Mouse (Mus musculus) thymus, postnatal 4 days (tissue): ENCODE results near the gene Foxd4.
A peak's percentile ranks its signal among the peaks of the same experiment; 100 is the strongest.
"Not testable (repeated sequence)": the region's sequence is repeated elsewhere in the genome, so short reads cannot be mapped to it uniquely, and the experiment has no call there.

Experiments used
- DNase-seq: peaks from one replicate; pipeline ENCODE4 v3.0.0; 2021

The Foxd4 gene

DNA sequence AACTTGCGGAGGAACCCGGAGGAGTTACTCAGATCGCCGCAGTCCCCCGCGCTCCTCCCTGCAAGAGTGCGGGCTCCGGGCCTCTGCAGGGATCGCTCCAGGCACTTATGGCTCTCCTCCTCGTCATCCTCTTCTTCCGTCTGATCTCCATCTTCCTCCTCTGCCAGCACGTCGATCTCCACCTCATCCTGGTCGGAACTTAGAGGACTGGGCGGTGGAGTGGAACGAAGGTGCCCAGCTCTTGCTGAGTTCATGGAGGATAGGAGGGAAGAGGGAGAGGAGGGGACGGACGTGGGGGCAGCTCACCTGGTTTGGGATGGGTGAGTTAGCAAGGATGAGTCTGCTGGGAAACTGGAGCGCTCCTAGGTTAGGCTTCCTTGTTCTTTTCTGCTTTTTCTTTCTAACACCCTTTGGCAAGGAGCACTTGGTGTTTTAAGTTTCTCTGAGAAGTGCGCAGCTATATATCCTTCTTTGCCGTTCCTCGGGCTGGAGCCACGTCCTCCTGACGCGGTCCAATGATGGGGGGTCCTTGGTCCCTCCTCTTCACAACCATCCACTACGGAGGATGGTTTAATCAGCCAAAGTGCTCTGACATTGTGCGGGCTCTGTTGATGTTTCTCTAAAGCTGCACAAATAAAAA lies at the start of gene Foxd4:
Gene Foxd4 (minus strand): TSS at position 617 of the 640 bp plus-strand sequence.
- DNase-seq, result no peak

DNA sequence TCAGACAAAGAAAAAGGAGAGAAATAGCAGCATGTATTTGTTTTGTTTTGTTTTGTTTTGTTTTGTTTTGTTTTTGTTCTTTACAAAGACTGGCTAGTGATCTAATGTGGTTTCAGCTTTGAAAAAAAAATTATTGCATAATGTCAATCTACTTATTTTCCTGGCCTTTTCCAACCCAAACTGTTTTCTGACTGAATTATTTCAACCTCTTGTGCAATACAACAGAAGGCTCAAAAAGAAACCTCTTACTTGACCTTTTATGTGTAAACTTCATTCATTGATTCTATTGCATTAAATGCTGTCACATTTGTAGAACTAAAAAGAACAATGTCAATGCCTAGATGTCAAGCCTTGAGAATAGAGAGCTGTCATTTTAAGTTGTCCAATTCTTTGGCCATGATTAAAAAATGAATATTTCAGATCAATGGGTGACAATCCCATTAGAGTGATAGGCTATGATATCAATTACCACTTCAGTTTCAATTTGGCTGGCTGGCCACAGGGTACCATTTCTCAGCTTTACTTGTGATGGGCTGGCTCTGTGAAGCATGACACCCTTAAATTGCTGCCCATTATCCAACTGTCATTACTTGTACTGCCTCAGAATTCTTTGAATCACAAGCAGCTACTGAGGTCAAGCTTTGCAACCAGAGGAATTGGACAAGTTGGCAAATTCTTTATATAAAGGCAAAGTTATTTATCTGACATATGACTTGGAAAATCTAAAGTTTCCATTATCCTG lies 44.7 kb upstream of the Foxd4 start:
- no peak for DNase-seq

DNA sequence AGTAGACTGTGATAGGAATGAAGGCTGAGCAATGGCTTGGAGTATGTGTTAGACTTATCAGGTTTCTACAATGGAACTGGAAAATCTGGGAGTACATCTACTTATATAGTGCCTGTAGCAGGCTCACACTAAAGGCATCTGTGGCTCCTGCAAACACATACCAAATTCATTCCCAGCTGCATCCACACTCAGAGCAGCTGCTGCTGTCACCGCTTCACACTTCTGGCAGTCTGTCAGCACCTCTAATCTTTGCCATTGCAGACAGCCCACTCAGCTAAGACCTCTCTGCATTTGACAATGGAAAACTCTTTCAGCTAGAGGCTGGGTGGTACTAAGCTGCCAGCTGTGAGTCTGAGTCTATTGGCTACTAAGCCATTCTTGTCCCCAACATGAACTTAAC lies 36.1 kb upstream of the Foxd4 start:
- no peak for DNase-seq

DNA sequence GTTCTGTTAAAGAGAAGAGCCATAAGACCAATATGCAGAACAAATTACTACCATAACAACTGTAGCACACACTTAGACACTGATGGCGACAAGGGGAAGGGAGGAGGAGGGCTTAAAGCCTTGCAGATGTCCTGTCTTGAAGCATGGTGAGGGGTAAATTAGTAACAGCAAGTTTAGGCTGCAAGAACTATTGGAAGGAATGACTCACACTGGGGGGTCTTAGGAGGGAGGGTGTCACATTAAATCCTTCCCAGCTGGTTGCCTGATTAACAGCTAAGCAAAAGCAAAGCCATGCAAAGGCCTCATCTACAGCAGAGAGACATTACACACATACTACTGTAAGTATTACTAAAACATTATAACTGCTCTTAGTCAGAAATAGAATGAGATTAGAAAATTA lies 28.0 kb upstream of the Foxd4 start:
- DNase-seq, result no peak

DNA sequence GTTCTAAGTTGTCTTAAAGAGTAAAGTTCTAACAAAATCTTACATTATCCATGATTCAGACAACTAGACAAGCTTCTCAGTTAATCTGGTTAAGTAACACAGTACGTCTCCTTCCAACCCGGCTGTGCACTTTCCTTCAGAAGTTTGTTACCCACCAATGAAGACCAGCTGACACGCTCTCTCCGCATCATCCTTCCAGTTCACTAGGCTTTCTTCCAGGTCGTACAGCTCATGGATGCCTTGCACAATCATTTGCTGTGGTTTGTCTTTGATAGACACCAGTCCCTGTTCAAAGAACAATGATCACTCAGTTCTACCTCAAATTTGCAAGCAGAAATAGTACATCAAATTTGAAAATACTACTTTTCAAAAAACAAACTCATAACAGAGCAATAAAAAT lies 19.9 kb upstream of the Foxd4 start:
- no peak for DNase-seq

DNA sequence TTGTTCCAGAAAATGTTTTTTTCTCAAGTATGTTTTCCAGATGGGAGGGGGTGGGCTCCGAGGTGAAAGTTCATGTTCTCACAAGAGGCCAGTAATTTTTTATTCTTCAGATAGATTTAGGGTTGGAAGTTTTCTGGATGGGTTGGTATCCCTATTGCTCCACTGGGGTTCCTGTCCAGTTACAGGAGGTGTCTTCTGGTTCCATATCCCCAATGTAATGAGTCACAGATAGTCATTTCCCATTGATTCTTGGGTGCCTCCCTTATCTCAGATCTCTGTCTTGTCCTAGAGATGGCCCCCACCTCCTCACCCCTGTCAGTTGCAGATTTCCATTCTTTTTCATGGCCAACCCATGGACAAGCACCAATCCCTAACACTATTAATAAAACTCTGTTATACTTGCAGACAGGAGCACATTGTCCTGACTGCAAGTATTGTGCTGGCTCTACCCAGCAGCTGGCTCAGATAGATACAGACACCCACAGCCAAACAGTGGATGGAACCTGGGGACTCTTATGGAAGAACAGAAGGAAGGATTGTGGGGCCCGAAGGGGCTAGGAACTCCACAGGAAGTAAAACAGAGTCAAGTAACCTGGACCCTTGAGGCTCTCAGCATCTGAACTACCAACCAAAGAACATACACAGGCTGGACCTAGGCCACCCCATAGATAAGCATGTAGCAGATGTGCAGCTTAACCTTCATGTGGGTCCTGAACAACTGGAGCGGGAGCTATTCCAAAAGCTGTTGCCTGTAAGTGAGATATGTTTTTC lies 7.6 kb upstream of the Foxd4 start:
- no peak for DNase-seq

DNA sequence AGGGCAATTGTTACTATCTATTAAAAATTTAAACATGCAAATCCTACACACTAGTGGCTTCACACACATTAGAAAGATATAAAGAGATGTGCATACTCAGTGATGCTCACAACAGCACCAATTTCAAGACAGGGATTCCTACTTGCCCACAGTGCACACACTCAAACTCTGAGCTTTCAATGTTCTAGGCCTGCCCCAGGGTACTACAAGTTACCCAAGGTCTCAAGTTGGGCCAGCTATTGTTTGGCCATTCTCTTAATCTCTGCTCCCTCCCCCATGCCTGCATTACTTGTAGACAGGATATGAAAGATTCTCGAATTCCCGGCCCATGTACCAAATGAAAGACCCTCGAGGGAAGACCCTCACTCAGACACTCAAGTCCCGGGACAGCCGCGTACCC lies 6.7 kb upstream of the Foxd4 start:
- DNase-seq, result no peak

DNA sequence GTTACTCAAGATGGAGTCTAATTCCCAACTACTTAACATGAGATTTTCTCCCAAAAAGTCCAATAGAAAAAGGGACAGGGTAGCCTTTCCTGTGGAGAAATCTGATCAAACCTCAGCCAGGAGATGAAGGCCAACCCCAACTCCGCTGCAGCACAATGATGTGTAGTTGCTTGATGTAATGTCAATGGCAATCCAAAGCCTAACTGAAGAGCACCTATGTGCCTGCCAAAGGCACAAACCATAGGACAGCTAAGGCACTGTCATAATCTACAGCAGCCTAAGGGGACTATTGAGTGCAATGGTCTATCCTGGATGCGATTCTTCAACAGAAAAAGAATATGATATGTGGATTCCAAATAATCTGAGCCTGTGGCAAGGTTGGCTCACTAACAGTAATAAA lies 1.8 kb upstream of the Foxd4 start:
- DNase-seq, result no peak

DNA sequence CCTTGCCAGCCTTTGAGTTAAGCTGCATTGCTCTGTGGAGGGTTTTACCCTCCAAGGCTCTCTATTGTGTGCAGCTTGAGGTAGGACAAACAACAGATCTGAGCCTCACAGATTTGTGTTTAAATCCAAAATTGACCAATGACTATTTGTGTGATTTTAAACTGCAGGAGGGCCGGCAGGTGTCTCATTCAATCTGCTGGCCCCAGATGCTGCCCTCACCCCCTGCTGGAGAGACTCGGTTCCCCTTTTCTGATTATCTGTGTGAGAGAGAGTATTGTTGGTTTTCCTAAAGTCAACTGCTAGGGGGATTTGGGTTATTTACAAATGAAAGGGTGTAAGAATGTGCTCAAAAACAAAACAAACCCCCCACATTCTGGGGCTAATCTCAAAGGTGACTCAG lies 1.3 kb upstream of the Foxd4 start:
- no peak for DNase-seq

DNA sequence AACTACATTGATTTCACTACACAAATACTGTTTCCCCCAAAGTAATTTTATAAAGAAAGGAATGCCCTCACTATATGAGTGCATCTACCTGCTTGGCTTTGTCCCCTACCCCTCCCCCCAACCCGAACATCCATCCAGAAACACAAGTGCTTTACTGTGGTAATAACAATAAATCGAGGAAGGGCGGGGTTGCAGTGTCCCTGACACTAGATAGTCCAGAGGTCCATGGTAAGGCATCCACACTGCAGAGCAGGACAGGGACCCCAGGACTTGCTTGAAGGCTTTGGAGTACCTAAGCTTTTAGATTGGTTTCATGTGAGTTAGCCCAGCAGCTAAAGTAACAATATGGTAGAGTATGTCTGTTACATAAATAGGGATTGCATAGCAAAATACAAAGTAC lies 669 bp upstream of the Foxd4 start:
- DNase-seq, result no peak

DNA sequence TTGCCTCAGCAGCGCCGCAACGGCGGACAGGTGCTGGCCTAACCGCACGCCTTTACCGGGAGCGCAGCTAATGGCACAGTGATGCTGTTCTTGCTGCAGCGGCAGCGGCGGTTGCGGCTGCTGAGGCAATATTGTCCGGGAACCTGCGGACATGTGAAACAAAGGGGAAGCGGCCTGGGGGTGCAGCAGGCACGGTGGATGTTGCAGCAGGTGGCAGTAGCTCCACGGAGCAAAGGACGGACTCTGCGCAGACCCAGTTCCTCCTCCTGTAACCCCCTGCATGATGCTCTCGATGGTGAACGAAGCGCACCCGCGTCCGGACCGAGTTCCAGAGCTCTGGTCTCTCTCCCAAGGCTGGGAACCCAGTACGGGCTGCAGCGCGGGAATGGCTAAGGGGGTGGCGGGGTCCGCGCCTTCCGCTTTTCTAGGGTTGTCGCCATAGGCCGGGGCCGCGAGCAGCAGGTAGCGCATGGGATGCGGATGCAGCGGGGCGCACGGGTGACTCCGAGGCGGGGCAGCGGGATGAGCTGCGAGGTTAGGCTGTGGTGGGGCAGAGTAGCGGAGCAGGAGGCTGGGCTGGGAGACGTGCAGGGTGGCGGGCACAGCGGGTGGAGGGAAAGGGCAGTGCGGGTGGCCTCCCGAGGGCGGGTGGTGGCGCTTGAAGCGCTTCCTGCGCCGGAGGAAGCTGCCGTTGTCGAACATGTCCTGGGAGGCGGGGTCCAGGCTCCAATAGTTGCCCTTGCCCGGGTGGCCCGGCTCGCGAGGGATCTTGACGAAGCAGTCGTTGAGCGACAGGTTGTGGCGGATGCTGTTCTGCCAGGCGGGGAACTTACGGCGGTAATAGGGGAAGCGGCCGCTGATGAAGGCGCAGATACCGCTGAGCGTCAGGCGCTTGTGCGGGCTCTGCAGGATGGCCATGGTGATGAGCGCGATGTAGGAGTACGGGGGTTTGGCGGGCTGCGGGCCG lies 1.1 kb downstream of the Foxd4 start:
- DNase-seq, result peak; percentile 38

DNA sequence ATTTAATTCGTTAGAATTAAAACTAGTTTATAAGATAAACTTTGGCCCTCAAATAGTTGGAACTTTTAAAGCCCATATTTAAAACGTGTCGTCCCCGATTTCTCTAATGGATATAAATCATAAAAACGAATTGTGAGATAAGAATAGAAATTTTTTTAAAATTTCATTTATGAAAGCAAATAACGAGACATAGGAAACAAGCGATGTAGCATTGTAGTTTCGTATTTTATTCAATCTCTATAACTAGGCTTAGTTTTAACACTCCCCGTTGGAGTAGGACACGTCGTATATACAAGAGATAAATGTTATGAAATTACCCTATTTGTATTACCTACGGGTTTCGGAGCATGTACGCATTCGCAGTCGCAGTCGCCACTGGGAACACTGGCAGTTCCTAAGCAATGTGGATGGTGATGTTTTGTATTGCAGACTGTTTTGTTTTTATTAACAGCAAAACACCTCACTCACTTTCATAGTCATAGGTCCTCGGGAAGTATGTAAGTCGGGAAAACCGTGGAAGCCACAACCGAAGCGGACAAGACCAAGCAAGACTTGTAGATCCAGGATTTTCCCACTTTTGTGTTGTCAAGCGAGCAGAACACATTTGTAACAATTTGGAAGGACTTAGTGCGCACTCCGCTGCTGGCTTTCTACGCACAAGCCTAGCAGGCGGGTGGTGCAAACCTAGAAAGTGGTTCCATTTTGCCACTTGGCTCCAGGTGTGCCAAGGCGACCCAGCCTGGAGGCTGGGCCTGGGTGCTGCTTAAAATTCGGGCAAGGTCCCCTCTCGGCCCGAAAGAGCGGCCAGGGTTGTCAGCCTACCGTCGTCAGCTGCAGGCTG lies 2.0 kb downstream of the Foxd4 start:
- no peak for DNase-seq

DNA sequence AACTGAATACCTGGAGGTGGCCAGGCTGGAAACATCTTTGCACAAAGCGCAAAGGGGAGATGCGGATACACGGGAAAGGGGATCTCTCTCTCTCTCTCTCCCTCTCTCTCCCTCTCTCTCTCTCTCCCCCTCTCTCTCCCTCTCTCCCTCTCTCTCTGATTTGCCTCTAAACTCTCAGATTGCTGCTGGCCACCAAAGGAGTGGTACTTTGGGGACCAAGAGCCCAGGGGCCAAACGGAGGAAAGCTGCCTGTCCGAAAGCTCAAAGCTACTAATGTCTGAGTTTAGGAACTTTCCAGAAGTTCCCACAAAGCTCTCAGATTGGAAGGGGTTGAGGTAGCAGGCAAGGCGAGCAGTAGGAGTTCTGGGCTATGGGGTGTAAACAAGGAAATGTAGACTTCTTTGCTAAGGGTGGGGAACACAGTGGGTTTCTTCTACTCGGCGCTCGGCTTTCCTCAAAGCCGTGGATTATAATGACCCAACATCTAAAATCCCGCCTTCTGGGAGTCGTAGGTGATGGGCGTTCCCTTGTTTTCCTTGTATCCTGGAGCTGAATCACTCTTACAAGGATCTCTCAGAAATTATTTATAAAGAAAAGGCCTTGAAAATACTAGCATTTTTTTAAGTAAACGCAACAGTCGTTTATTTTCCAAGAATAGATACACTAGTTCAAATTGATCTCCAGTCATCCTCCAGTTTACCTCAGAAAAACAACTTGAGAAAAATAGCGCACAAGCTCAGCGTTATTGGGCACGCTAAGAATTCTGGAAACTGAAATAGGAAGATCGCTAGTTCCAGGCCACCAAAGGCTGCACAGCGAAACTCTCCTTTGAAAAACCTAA lies 2.9 kb downstream of the Foxd4 start:
- no peak for DNase-seq

DNA sequence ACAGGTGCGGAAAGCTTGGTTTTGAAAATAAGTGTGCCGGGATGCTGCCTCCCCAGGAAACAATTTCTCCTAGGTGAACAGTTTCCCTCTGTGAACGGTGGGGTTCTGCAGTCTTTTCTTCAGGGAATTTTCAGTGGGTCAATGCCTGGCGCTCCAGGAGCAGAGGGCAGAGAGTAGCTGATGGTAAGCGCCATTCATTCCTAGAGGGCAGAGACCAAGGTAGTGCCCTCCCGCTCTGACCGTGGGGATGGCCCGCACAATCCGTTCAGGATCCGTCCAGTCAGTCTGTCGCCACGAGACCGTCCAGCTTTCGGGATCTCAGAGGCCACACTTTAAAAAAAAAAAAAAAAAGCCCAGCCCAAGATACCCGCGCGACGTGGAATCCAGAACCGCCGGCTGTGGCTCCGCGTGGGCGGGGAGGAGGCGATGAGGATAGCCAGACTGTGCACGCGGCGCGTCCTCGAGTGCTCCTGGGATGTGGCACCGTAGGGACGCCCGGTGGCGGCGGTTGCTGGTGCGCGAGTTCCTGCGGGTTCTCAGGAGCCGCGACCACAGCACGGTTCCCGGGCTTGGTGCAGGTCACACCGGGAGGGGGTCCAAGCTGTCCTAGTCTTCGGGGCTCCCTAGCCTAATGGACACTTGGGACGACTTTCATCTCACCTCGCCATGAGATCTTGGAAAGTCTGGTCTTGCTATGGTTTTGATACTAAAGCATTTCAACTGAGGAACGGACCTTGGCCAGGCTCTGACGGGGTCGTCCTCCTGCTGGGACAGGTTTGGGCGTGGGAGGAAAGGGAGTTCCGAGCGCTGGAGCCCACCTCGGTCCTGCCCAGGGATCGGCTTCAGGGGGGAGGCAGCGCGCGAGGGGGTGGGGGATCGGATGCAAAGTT lies 3.7 kb downstream of the Foxd4 start:
- peak; percentile 21 for DNase-seq

DNA sequence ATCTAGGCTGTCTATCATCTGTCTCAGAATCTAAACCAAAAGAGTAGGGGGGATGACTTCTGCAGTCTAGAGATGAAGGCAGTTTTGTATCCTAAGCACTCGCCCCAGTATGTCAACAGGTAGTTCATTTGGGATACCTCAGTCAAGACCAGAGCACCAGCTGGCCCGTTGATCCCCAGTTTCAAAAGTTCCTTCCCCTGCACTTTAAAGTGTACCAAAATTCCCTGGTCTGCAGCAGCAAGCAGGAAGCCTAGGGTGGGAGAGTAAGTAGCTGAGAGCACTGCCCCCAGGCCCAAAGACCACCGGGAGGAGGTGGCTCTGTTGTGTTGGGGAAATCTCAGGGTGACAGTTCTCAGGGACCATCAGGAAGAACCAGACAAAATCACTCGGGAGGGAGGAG lies 4.5 kb downstream of the Foxd4 start:
- DNase-seq, result no peak

DNA sequence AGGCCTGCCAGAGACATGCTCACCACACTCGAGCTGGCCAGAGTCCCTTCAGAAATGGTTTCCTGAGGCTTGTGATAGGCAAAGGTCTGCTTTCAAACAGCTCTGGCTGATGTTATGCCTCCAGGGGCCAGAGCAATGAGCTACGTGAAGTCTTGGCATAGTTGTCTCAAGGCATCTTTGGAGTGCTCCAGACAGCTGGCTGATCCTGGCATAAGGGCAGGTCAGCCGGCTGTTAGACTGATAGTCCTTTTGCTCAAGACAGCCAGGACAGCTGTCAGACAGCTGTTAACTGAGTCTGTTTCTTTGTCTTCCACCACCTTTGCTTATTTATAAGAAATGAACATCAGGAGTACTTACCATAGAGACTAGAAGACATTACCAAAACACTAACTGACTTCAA lies 14.1 kb downstream of the Foxd4 start:
- no peak for DNase-seq

DNA sequence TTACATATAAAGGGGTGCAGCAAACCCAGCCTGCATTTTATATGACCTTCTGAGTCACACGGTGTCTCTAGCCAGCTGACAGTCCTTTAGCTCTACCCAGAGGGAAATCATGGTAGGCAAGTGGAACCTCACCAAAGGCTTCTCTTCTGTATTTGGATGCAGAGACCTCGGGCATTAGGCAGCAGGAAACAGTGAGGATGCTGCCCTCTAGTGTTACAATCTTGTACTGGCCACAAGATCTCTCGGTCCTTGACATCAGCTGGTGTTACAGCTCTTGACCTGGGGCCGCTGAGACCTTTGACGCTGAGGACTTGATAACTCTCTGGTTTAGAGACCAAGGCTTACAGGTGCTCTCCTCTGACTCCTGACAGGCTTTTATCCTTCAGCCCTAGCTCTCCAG lies 15.5 kb downstream of the Foxd4 start:
- peak; percentile 45 for DNase-seq

DNA sequence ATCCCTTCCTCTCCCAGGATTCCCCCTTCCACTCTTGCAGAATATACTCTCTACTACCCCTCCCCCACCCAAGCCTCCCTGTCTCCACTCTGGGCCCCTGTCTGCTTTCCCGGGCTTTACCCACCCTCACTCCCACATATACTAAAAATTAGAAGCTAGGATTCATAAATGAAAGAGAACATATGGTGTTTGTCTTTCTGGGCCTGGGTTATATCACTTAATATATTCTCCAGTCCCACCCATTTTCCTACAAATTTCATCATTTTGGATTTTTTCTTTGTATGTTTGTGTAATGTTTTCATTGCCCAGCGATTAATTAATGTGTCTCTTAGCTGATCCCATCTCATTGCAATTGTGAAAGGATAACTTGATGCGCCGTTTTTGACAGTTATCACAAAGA lies 19.8 kb downstream of the Foxd4 start:
- no peak for DNase-seq

DNA sequence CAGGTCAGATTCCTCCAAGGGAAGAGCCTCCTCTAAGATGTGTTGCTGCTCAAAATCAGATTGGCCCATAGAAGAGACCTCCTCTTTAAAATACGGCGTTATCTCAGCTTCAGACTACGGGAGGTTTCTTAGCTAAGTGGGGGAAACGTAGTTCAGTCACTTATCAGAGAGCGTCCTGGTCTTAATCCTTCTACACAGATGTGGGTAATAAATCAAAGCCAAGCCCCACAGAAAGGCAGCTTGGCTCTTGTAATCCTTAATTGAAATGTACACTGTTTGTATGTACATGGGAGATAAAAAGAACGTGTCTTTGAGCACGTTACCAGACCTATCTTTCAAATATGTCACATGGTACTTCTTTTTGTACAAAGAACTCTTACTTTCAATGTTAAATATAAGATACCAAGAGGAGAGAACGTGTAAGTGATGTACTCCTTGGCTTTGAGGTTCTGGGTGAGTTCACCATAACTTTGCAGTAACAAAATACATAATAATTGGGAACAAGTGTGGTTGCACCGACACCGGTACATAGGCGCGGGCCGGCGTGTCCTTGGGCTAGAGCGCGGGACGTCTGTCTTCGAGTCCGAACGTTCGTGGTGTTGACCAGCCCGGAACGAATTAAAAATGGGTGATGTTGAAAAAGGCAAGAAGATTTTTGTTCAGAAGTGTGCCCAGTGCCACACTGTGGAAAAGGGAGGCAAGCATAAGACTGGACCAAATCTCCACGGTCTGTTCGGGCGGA lies 25.7 kb downstream of the Foxd4 start, which contains the start of gene Gm10053:
Gene Gm10053 (plus strand): TSS at position 558 of the 742 bp plus-strand sequence.
- DNase-seq, result not testable (repeated sequence)
